ENCODE assay signal across 17 mouse cellular contexts in genomic region chr3:29432109-29433091, GRCm38 (mm10).
DNase-seq lines count a peak whose midpoint lies in the region; ATAC-seq and TF ChIP-seq lines count a peak whose summit lies in the region.
"Had no signal": no experiment of that assay in that cellular context is flagged by ENCODE, and none has a peak within 500 bp of the region (broad histone marks: within the 10 kb centered on the region; RNA-seq: fewer than 3 reads in every experiment).

No protein-coding gene starts in this region.

- no peaks in the 10 kb centered on the region for H3K9me3 ChIP-seq in ES-E14 (ENCODE audit: control insufficient read depth, insufficient read depth, low read depth, low read length)
- H3K9me3 ChIP-seq in forebrain, embryonic 11.5 days (ENCODE audit: control insufficient read depth, low read length), result no peaks in the 10 kb centered on the region
- no peaks in the 10 kb centered on the region for H3K9me3 ChIP-seq in hindbrain, embryonic 12.5 days (replicated peaks)
- no peaks in the 10 kb centered on the region for H3K9me3 ChIP-seq in midbrain, embryonic 14.5 days (ENCODE audit: control insufficient read depth, low read length)
- no peaks in the 10 kb centered on the region for H3K9me3 ChIP-seq in embryonic facial prominence, embryonic 10.5 days
- H3K9me3 ChIP-seq: liver, embryonic 12.5 days had no signal

- H3K36me3 ChIP-seq in ES-E14 (ENCODE audit: control insufficient read depth, insufficient read depth, low read length, poor library complexity, severe bottlenecking), result no peaks in the 10 kb centered on the region
- no peaks in the 10 kb centered on the region for H3K36me3 ChIP-seq in forebrain, embryonic 11.5 days (ENCODE audit: control insufficient read depth, insufficient read depth, low read length)
- no peaks in the 10 kb centered on the region for H3K36me3 ChIP-seq in hindbrain, embryonic 12.5 days
- H3K36me3 ChIP-seq in midbrain, embryonic 14.5 days (ENCODE audit: control insufficient read depth, insufficient read depth, low read length), result no peaks in the 10 kb centered on the region
- H3K36me3 ChIP-seq in embryonic facial prominence, embryonic 10.5 days (replicated peaks), result no peaks in the 10 kb centered on the region
- H3K36me3 ChIP-seq: G1E; liver, embryonic 12.5 days had no signal

- H3K4me1 ChIP-seq in ES-E14 (ENCODE audit: control insufficient read depth in 2 of 2, insufficient read depth in 2 of 2, low read length in 2 of 2, poor library complexity in 1 of 2), result no peaks in the 10 kb centered on the region
- H3K4me1 ChIP-seq in forebrain, embryonic 11.5 days (replicated peaks; ENCODE audit: control insufficient read depth, insufficient read depth, low read length), result no peaks in the 10 kb centered on the region; the same call in 1 of the 2 replicates
- H3K4me1 ChIP-seq in hindbrain, embryonic 12.5 days, result peaks cover 9% of the 10 kb centered on the region
- peaks cover 8% of the 10 kb centered on the region for H3K4me1 ChIP-seq in midbrain, embryonic 14.5 days (ENCODE audit: control insufficient read depth, insufficient read depth, low read length)
- no peaks in the 10 kb centered on the region for H3K4me1 ChIP-seq in embryonic facial prominence, embryonic 10.5 days
- H3K4me1 ChIP-seq: liver, embryonic 12.5 days had no signal

- H3K27me3 ChIP-seq in forebrain, embryonic 11.5 days (ENCODE audit: control insufficient read depth, insufficient read depth, low read length), result no peaks in the 10 kb centered on the region
- no peaks in the 10 kb centered on the region for H3K27me3 ChIP-seq in hindbrain, embryonic 12.5 days
- no peaks in the 10 kb centered on the region for H3K27me3 ChIP-seq in midbrain, embryonic 14.5 days (ENCODE audit: control insufficient read depth, insufficient read depth, low read length)
- no peaks in the 10 kb centered on the region for H3K27me3 ChIP-seq in embryonic facial prominence, embryonic 10.5 days (replicated peaks; ENCODE audit: low read depth, poor library complexity, severe bottlenecking)
- H3K27me3 ChIP-seq: liver, embryonic 12.5 days had no signal

- 33% methylated on average over 10 of the region's 10 CpGs for WGBS in forebrain, embryonic 11.5 days
- WGBS in hindbrain, embryonic 12.5 days, result 43% methylated on average over 10 of the region's 10 CpGs
- WGBS in midbrain, embryonic 14.5 days, result 14% methylated on average over 10 of the region's 10 CpGs
- WGBS in embryonic facial prominence, embryonic 10.5 days, result 70% methylated on average over 10 of the region's 10 CpGs

- ATAC-seq in forebrain, embryonic 11.5 days (replicated peaks; ENCODE audit: low FRiP score), result peak; percentile 85
- peak; percentile 89 for ATAC-seq in hindbrain, embryonic 12.5 days (ENCODE audit: low FRiP score)
- ATAC-seq in midbrain, embryonic 14.5 days (ENCODE audit: low FRiP score, low TSS enrichment), result peak; percentile 77; the same call in 1 of the 2 replicates
- no peak for ATAC-seq in megakaryocyte progenitor cell, adult 5-6 weeks (replicated peaks; ENCODE audit: poor library complexity)
- ATAC-seq: intestine, embryonic 16.5 days; liver, embryonic 12.5 days; lung, postnatal 0 days had no signal

- H3K27ac ChIP-seq in ES-E14 (ENCODE audit: insufficient read depth, low read depth, low read length, poor library complexity, severe bottlenecking), result no peak overlapping the region
- H3K27ac ChIP-seq in forebrain, embryonic 11.5 days (ENCODE audit: low read depth, low read length), result peak overlapping the region; percentile 38; the same call in 1 of the 2 replicates
- H3K27ac ChIP-seq in hindbrain, embryonic 12.5 days, result 0 out of 2 replicates have a peak overlapping the region, but pooled peaks have one; percentile 23
- H3K27ac ChIP-seq in midbrain, embryonic 14.5 days (replicated peaks; ENCODE audit: low read depth, low read length), result 0 out of 2 replicates have a peak overlapping the region, but pooled peaks have one; percentile 22
- no peak overlapping the region for H3K27ac ChIP-seq in embryonic facial prominence, embryonic 10.5 days (replicated peaks)
- H3K27ac ChIP-seq: heart, adult 2 months; liver, embryonic 12.5 days had no signal

- intact Hi-C loops in gastrocnemius, postnatal 14 days (cut with DNase I; ENCODE audit: low total_unique reads), result no loop called here
- intact Hi-C loops in left cerebral cortex, postnatal 10 days (cut with DNase I), result no loop called here

- H3K4me2 ChIP-seq in forebrain, embryonic 11.5 days (ENCODE audit: low read depth, low read length, severe bottlenecking), result peak overlapping the region; percentile 13; the same call in 1 of the 2 replicates
- peak overlapping the region; percentile 6; the same call in 1 of the 2 replicates for H3K4me2 ChIP-seq in hindbrain, embryonic 12.5 days (replicated peaks)
- peak overlapping the region; percentile 20; the same call in 1 of the 2 replicates for H3K4me2 ChIP-seq in midbrain, embryonic 14.5 days (ENCODE audit: low read length)
- H3K4me2 ChIP-seq: liver, embryonic 12.5 days had no signal

- H3K4me3 ChIP-seq in ES-E14 (ENCODE audit: insufficient read depth in 1 of 2, low read depth in 1 of 2, low read length in 2 of 2, poor library complexity in 1 of 2, severe bottlenecking in 1 of 2), result no peak overlapping the region
- H3K4me3 ChIP-seq in forebrain, embryonic 11.5 days (ENCODE audit: low read depth, low read length), result no peak overlapping the region
- H3K4me3 ChIP-seq in hindbrain, embryonic 12.5 days, result no peak overlapping the region
- no peak overlapping the region for H3K4me3 ChIP-seq in midbrain, embryonic 14.5 days (replicated peaks; ENCODE audit: low read depth, low read length)
- no peak overlapping the region for H3K4me3 ChIP-seq in embryonic facial prominence, embryonic 10.5 days
- H3K4me3 ChIP-seq: heart, adult 2 months; liver, embryonic 12.5 days had no signal

- no peak overlapping the region for H3K9ac ChIP-seq in ES-E14 (ENCODE audit: insufficient read depth, low read depth, low read length, poor library complexity, severe bottlenecking)
- no peak overlapping the region for H3K9ac ChIP-seq in forebrain, embryonic 11.5 days (ENCODE audit: low read length)
- H3K9ac ChIP-seq in hindbrain, embryonic 12.5 days, result no peak overlapping the region
- no peak overlapping the region for H3K9ac ChIP-seq in midbrain, embryonic 14.5 days (replicated peaks; ENCODE audit: low read length)
- H3K9ac ChIP-seq: liver, embryonic 12.5 days had no signal

- in situ Hi-C loops in ES-E14 (cut with MboI; ENCODE audit: low sequenced_read_pairs in 2 of 2, unreplicated experiment in 2 of 2), result no loop called here

- DNase-seq in ES-E14 (ENCODE audit: low read depth, low spot score), result peak; percentile 6
- no peak for DNase-seq in forebrain, embryonic 11.5 days (ENCODE audit: low spot score)
- DNase-seq in midbrain, embryonic 14.5 days, result peak; percentile 65
- DNase-seq in gastrocnemius, postnatal 14 days, result no peak
- no peak for DNase-seq in embryonic facial prominence, embryonic 10.5 days (ENCODE audit: low spot score)
- DNase-seq in left cerebral cortex, postnatal 10 days (ENCODE audit: extremely low spot score in 1 of 2, low spot score in 2 of 2), result no peak
- DNase-seq: adrenal gland, postnatal 14 days; heart, adult 2 months; kidney, postnatal 4 days; right cerebral cortex, postnatal 25 days; thymus, adult 18-20 months had no signal

TF ChIP-seq in ES-E14, 5 proteins besides CTCF, POLR2A, EP300 and RAD21:
- no peak for TF ChIP-seq ZNF384 (IDR thresholded peaks at IDR 0.05; ENCODE audit: low read depth, low read length)
- TF ChIP-seq MAFK (IDR thresholded peaks at IDR 0.05; ENCODE audit: insufficient read depth, low read depth, low read length), result no peak
- no peak for TF ChIP-seq ZC3H11A (IDR thresholded peaks at IDR 0.05; ENCODE audit: borderline replicate concordance, low read depth, low read length)
- no peak for TF ChIP-seq HCFC1 (IDR thresholded peaks at IDR 0.05; ENCODE audit: borderline replicate concordance, insufficient read depth, low read length)
- no peak for TF ChIP-seq CHD2 (IDR thresholded peaks at IDR 0.05; ENCODE audit: low read depth, low read length)

Comparison
In these comparisons a context has a peak if more than half of its experiments do, and no peak if none do; other contexts are left out.
1. DNase-seq: peak in ES-E14 (single experiment) and midbrain, embryonic 14.5 days (single experiment); none in forebrain, embryonic 11.5 days (single experiment), gastrocnemius, postnatal 14 days (single experiment), embryonic facial prominence, embryonic 10.5 days (single experiment) and left cerebral cortex, postnatal 10 days (0 of 2).
2. H3K27ac ChIP-seq: peak in forebrain, embryonic 11.5 days (single experiment), hindbrain, embryonic 12.5 days (single experiment) and midbrain, embryonic 14.5 days (single experiment); none in ES-E14 (single experiment) and embryonic facial prominence, embryonic 10.5 days (single experiment).
3. Peak in every context shown above with its lines, with median percentiles within 50 percentile points of each other: H3K4me2 ChIP-seq.